Mouse (Mus musculus): ENCODE data around the gene Plekha7.
A peak's percentile ranks its signal among the peaks of the same experiment; 100 is the strongest.

Gene Plekha7

DNA sequence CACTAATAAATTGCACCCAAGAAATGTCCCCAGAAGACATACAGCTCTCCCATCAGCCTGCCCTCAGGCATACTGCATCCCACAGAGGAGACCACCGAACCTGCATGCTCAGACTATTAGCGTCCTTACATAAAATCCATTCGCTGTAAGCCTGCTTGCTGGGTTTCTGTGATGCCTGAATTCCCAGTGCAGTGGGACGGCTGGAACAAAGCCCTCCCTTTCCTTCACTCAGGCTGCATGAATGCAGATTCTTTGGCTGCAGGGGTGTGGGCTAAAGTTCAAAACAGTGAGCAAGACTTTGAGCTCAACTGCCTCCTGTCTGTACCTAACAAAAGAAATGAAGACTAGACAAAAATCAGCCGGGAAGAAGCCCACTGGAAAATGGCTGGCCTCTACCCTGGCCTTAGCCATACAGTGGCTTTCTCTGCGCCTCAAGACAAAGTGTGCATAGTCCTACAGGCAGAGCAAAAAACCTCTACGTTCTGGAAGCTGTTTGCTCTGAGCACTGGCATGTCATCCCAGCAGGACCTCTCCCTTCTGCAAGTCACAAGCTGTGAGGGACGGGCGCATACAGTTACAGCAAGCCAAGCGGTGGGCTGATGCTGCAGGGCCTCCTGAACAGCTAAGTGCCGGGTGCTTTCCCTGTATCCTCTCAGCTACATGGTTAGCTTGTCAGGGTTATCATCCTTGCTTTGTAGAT, 123.7 kb downstream of the Plekha7 start:
- DNase-seq, result no peak

DNA sequence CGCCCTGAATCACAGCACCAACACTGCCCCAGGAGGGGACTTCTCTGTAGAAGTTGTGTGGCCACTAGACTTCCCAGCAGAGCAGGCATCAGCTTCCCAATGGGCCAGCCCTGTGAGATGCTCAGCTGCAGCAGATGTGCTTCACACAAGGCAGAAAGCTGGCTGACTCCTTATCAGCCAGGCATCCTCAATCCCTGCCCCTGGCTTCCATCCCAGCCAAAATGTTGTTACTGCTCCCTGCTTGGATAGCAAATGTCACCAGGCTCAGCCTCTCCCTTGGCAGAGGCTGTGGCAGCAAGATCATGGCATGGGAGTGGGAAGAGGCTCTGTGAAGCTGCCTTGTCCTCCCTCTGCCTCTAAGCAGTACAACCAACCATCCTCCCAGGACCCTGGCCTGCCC, 125.7 kb downstream of the Plekha7 start:
- DNase-seq, result no peak

DNA sequence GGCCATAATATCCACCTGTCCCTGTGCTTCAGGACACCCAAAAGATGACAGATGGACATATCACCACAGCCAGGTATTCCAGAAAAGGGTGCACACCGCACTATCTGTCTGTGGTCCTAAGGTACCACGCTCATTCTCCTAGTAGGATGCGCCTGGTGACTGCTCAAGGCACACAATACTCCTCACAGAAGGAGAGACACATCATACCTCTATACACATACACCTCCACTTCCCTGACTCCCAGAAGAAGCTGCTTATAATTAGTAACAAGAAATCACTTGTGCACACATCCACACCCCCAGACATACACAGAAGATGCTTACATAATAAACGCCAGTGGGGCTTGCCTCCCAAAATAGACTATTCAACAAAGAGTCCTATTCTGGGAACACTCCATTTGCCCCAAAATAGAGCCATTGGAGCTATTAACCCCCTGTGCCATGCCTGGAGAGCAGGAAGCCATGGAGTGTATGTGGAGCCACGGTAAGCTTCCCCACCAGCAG, 126.7 kb downstream of the Plekha7 start:
- DNase-seq, result no peak

- no peak for DNase-seq
These were observed 129.3 kb downstream of the Plekha7 start for GRCm38 (mm10) chr7:116178916-116179315.

DNA sequence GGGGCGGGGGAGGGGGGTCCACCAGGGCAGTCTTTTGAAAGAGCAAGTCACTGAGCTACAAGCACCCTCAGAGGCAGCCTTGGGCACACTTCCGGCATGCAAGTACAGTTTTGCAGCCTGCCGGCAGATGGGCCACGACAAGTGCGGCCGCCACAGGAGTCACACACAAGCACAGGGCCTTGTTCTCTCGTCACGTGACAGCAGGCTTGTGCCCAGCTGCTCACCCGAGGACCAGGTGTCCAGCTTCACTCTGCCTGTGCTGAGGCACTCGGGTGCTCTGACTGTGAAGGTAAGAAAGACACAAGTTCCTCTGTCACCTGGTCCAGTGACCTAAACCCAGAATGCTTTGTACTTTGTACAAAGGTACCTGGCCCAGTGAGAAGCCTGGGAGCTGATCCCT, 135.4 kb downstream of the Plekha7 start:
- DNase-seq, result no peak

DNA sequence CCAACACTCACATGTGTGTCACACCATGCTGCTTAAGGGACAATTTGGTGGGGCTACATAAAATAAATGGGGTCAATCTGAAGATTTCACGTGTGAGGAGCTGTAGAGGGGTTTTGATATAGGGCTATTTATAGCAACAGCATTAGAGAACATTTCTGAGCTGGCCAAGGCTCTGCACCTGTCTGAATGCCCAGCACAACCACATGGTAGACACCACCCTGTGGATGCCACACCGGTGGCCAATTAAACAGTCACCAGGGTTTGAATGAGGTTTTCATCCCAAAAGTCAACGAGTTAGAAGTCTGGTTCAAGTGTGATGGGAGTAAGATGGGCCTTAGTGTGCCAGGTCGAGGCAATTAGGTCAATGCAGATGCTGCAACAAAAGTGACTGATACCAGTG, 138.8 kb downstream of the Plekha7 start:
- DNase-seq, result no peak

DNA sequence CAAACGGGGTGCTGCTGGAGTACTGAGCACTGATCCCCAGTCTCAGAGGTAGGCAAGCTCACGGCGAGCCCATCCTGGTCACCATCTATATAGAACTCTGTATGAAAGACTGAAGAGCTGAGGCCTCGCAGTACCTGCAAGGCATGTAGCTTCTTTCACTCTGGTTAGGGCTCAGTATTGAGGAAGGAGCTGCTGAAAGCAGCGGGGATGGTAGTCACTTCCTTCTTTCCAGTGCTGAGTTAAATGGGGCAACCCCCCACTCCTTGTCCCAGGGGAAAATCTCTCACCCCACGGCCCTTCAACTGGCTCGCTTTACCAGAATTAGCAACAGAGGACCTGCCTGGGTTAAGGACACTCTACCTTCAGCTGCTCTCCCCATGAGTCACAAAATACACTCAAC, 140.0 kb downstream of the Plekha7 start:
- peak in 1 of 2 experiments; percentile 15 for DNase-seq

GRCm38 (mm10) chr7:116164232-116164631, 143.9 kb downstream of the Plekha7 start:
- DNase-seq, result peak; percentile 25 to 36

- peak in 1 of 2 experiments; percentile 34 for DNase-seq
These were observed 146.6 kb downstream of the Plekha7 start for GRCm38 (mm10) chr7:116161544-116161943.

DNA sequence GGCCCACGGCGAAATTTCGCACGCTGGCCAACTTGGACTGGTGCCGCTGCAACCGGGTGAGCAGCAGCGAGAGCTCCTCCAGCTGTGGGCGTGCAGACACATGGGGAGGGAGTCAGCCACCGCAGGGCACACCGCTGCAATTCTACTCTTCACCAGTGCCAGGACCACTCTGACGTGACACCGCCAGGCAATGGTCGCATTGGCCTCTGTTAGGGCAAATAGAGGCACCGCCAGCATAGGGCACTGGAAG, 151.4 kb downstream of the Plekha7 start:
- peak in 1 of 2 experiments; percentile 22 for DNase-seq

GRCm38 (mm10) chr7:116156072-116156893, 151.9 kb downstream of the Plekha7 start:
- DNase-seq, result no peak

- no peak for DNase-seq
These were observed 154.3 kb downstream of the Plekha7 start for GRCm38 (mm10) chr7:116153781-116154368.

GRCm38 (mm10) chr7:116149568-116149967, 158.6 kb downstream of the Plekha7 start:
- DNase-seq, result no peak

DNA sequence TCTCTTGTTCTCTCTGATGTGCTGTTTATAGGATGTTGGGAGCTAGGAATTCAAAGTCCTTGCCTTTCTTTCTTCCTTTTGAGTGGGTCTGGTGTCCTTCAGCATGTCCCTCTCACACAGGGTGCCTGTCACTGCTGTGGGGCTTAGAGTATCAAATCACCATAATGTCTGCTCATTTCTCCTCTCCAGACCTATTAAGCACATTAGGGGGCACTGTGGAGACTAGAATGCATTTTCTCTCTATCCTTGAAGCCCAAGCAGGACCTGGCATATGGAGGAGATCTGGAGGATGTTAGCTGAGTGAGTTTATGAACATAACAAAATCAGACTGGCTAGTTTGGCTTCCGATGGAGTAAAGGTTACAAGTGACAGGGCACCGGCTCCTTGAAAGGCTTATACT, 161.1 kb downstream of the Plekha7 start:
- no peak for DNase-seq

- DNase-seq, result no peak
These were observed 163.1 kb downstream of the Plekha7 start for GRCm38 (mm10) chr7:116145030-116145429.

DNA sequence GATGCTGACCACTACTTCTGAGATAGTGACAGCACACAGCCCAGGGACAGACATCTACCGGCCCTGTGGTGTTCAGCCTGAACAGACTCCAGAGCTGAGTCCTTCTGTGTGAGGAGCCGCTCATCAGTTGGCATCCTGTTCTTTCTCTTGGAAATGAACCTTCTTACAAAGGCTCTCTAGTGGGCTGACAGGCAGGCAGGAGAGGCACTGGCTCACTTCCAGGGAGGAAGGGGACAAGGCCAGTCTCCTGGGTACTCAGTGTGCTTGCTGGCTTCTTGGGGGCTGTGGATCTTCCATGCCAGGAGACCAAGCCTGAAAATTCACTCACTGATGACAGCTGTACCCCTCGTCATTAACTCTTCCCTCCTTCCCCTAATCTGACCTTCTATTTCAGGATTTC, 170.5 kb downstream of the Plekha7 start:
- no peak for DNase-seq

DNA sequence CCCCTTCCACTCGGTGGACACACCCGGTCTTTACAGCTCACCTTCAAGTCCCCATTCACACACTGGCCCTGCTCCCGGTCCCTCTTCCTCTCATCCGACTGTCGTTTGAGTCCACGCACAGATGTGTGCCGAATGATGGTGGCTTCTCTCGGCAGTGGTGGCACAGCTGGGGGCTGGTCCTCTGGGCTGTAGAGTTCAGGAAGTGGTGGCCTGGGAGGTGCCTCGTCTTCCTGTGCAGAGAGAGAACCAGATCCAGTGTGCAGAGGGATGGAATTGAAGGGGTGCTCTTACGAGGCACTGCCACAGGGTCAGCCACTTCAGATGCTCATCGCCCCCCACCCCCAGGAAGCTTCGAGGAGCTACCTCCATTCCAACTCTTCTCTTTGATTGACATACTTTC, 171.0 kb downstream of the Plekha7 start:
- no peak for DNase-seq

GRCm38 (mm10) chr7:116134413-116135292, 173.5 kb downstream of the Plekha7 start:
- no peak for DNase-seq

DNA sequence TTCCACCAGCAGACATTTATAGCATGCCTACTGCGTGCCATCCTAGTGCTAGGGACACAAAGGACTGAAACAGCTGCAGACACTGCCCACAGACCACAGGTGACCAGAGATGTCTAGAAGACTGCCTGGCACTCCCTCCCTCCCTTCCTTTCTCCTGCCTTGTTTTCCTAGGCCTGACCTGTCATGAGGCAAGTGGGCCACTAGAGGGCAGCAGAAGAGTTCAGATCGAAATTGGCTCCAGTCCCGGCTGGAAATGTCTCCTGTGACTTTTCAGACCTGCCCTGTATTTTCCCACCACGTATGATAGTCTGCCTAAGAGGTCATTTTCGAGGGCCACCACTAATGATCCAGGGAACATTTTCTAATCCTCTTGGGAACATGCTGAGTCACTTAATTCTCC, 176.1 kb downstream of the Plekha7 start:
- DNase-seq, result peak; percentile 63 to 78

DNA sequence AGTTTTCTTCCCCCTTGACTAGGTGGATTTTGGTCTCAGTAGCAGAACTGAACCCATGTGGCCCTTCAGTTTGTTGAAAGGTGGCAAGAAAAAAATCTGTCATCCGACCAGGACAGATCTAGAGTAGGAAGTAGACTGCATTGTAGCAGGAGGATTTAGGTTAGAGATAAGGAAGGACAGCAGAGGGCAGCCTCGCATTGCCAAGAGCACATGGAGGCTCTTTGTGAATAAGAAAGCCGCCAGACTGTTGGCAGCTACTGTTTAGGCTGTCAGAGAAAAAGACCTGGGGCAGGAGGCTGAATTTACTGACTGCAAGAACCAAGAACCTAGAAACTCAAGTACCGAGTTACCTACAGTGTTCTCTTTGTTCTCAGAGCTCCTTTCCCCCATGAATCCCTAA, 176.8 kb downstream of the Plekha7 start:
- DNase-seq, result no peak

DNA sequence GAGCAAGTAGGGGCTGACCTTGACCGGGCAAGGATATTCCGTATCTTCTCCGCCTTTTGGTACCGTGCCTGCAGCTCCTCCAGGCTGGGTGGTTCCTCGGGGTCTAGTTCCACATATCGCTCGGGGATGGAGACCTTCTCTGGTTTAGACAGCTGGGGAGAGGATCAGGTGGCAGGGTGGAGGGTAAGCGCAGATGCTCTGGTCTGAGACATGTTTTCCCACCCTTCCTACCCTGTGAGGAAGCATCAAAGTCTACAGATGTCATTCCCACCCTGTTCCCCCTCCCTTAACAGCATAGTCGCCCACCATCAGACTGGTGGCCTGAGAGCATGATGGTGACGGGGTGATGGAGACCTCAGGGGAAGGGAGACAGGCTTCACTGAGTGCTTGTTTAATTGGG, 178.8 kb downstream of the Plekha7 start:
- no peak for DNase-seq

DNA sequence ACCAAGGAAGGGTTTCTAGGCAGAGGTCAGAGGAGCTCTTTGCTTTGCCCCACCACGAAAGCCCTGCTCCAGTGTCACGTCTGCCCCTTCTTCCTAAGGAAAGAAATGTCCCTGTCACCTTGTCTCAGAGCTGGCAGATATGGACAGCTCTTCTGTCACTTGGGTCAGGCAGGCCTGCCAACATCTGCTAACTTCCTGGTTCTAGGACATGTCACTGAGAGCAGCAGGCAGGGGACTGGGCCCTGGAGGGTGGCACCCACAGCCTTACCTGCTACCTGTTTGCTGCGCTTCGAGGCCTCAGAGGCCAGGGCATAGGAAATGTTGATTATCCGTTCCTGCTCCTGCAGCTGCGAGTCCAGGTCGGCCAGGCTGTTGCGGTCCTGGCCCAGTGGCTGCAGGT, 179.9 kb downstream of the Plekha7 start:
- DNase-seq, result no peak

DNA sequence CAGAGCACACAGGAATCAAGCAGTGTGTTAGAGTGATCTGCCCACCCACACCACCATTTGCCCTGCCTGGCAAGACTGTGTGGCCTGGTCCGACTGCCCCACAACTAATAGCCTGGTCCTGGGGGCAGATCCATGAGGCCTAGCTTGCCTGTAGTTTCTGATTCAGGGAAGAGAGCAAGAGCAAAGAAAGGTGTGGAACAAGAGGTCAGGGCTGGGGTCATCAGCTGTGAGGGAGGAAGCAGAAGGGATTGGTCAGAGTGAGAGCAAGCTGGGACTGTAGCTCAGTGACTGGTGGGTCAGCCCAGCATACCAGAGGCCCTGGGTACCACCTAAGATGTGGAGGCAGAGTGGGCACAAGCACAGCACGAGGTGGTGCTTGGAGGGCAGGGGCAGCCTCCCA, 181.1 kb downstream of the Plekha7 start:
- no peak for DNase-seq
